Mouse (Mus musculus): Measurements from ENCODE around the gene Yipf2. TPM values are rescaled to one million over a fixed set of nuclear protein-coding genes. Genes with fewer than 3 reads are reported as not detected.
A peak's percentile ranks its signal among the peaks of the same experiment; 100 is the strongest.
"Not testable (repeated sequence)": the region's sequence is repeated elsewhere in the genome, so short reads cannot be mapped to it uniquely, and the experiment has no call there.

The Yipf2 gene
- polyA plus RNA-seq, 1 experiment from 2014 or later, result 26.9 TPM

DNA sequence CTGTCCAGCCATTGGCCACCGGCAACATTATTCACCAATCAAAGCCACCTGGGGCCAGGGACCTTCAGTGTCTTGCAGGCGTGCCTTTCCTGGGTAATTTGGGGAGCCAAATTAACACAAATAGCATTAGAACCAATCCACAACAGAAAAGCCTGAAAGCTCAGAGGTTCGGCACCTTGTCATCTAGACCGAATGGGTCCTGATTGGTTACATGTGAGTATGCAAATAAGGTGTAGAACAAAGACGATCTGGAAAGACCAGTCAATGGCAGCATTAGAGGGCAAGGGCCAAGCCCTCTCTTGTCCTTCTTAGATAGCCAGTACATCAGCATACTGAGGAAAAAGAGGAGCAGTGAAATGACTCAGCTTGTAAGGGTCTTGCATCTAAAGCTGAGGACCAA, 13.2 kb upstream of the Yipf2 start:
- no peak overlapping the region for H3K4me2 ChIP-seq (replicated peaks; ENCODE audit: low read depth, low read length)
- no peak for ATAC-seq (ENCODE audit: insufficient number of reproducible peaks, insufficient read depth, low FRiP score, low read depth)
- 84% methylated on average over 5 of the region's 5 CpGs for WGBS
- no peak overlapping the region for H3K4me3 ChIP-seq (ENCODE audit: low read depth, low read length)
- H3K27me3 ChIP-seq (ENCODE audit: control insufficient read depth, insufficient read depth, low read length), result no peaks in the 10 kb centered on the region
- H3K9ac ChIP-seq (replicated peaks; ENCODE audit: low read depth, low read length), result no peak overlapping the region
- no peaks in the 10 kb centered on the region for H3K4me1 ChIP-seq (ENCODE audit: control insufficient read depth, insufficient read depth, low read length)
- H3K9me3 ChIP-seq (ENCODE audit: control insufficient read depth, low read depth, low read length), result no peaks in the 10 kb centered on the region
- H3K27ac ChIP-seq (ENCODE audit: low read length), result no peak overlapping the region
- no peaks in the 10 kb centered on the region for H3K36me3 ChIP-seq (ENCODE audit: control insufficient read depth, insufficient read depth, low read length)

GRCm38 (mm10) chr9:21604119-21604518, 11.5 kb upstream of the Yipf2 start:
- ATAC-seq (ENCODE audit: insufficient number of reproducible peaks, insufficient read depth, low FRiP score, low read depth), result no peak
- no peak overlapping the region for H3K27ac ChIP-seq (ENCODE audit: low read length)
- no peak overlapping the region for H3K9ac ChIP-seq (replicated peaks; ENCODE audit: low read depth, low read length)
- H3K4me1 ChIP-seq (ENCODE audit: control insufficient read depth, insufficient read depth, low read length), result no peaks in the 10 kb centered on the region
- H3K36me3 ChIP-seq (ENCODE audit: control insufficient read depth, insufficient read depth, low read length), result no peaks in the 10 kb centered on the region
- H3K4me2 ChIP-seq (replicated peaks; ENCODE audit: low read depth, low read length), result no peak overlapping the region
- WGBS, result 74% methylated on average over 5 of the region's 5 CpGs
- H3K27me3 ChIP-seq (ENCODE audit: control insufficient read depth, insufficient read depth, low read length), result no peaks in the 10 kb centered on the region
- H3K9me3 ChIP-seq (ENCODE audit: control insufficient read depth, low read depth, low read length), result no peaks in the 10 kb centered on the region
- no peak overlapping the region for H3K4me3 ChIP-seq (ENCODE audit: low read depth, low read length)

DNA sequence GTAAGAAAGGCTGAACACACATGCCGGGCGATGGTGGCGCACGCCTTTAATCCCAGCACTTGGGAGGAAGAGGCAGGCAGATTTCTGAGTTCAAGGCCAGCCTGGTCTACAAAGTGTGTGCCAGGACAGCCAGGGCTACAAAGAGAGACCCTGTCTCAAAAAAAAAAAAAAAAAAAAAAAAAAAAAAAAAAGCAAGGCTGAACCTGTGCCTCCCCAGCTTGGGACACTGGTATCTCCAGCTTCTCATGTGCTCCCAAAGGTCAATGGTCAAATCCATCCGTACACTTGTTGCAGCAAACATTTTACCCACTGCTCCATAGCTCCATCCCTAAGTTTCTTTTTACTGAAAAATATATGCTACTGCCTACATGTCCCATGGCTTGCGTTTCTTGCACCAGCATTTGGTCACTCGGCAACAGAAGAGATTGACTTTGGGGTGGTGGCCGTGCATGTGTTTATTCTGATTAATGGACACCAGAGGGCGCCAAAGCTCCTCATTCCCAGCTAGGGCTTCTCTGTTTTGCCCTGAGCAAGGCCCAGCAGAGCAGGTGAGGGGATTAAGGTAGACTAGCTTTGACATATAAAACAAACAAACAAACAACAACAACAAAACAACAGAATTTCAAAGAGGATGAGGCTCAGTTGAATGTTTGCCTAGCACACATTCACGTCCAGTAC, 9.2 kb upstream of the Yipf2 start:
- Histone ChIP-seq H3K4me3 (ENCODE audit: low read depth, low read length) (no peak overlapping the region), H3K9me3 (ENCODE audit: control insufficient read depth, low read depth, low read length) (no peaks in the 10 kb centered on the region), H3K4me1 (ENCODE audit: control insufficient read depth, insufficient read depth, low read length) (no peaks in the 10 kb centered on the region), H3K27ac (ENCODE audit: low read length) (no peak overlapping the region), H3K27me3 (ENCODE audit: control insufficient read depth, insufficient read depth, low read length) (no peaks in the 10 kb centered on the region), H3K9ac (replicated peaks; ENCODE audit: low read depth, low read length) (no peak overlapping the region), H3K4me2 (replicated peaks; ENCODE audit: low read depth, low read length) (no peak overlapping the region), H3K36me3 (ENCODE audit: control insufficient read depth, insufficient read depth, low read length) (no peaks in the 10 kb centered on the region)
- 49% methylated on average over 10 of the region's 10 CpGs for WGBS
- peak; percentile 79; the same call in 1 of the 2 replicates for ATAC-seq (ENCODE audit: insufficient number of reproducible peaks, insufficient read depth, low FRiP score, low read depth)

- no peaks in the 10 kb centered on the region for H3K4me1 ChIP-seq (ENCODE audit: control insufficient read depth, insufficient read depth, low read length)
- H3K9me3 ChIP-seq (ENCODE audit: control insufficient read depth, low read depth, low read length), result no peaks in the 10 kb centered on the region
- no peaks in the 10 kb centered on the region for H3K27me3 ChIP-seq (ENCODE audit: control insufficient read depth, insufficient read depth, low read length)
- 77% methylated on average over 2 of the region's 2 CpGs for WGBS
- H3K9ac ChIP-seq (replicated peaks; ENCODE audit: low read depth, low read length), result no peak overlapping the region
- no peak for ATAC-seq (ENCODE audit: insufficient number of reproducible peaks, insufficient read depth, low FRiP score, low read depth)
- no peak overlapping the region for H3K27ac ChIP-seq (ENCODE audit: low read length)
- H3K4me3 ChIP-seq (ENCODE audit: low read depth, low read length), result no peak overlapping the region
- H3K4me2 ChIP-seq (replicated peaks; ENCODE audit: low read depth, low read length), result no peak overlapping the region
- H3K36me3 ChIP-seq (ENCODE audit: control insufficient read depth, insufficient read depth, low read length), result no peaks in the 10 kb centered on the region
Observed at GRCm38 (mm10) chr9:21601073-21601472, 8.4 kb upstream of the Yipf2 start.

DNA sequence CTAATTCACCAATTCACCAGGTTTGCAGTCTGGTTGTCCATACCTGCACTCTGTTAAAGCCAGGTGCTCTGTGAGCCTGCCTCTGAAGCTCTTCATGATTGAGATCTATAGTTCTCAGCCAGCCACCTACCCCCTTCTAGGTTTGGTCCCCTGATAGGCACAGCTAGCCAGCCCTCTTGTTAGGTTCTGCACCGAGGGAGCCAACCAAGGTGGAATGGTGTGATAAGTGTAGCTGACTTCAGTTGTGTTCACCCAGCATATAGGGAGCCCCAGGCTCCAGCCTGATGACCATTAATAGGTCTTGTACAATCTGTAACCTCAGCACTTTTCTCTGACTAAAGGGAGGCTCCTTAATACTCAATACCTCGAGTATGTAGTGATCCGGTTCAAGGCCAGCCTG, 7.6 kb upstream of the Yipf2 start:
- Histone ChIP-seq H3K9me3 (ENCODE audit: control insufficient read depth, low read depth, low read length) (no peaks in the 10 kb centered on the region), H3K4me1 (ENCODE audit: control insufficient read depth, insufficient read depth, low read length) (no peaks in the 10 kb centered on the region), H3K4me2 (replicated peaks; ENCODE audit: low read depth, low read length) (no peak overlapping the region), H3K27ac (ENCODE audit: low read length) (no peak overlapping the region), H3K4me3 (ENCODE audit: low read depth, low read length) (no peak overlapping the region), H3K27me3 (ENCODE audit: control insufficient read depth, insufficient read depth, low read length) (no peaks in the 10 kb centered on the region), H3K9ac (replicated peaks; ENCODE audit: low read depth, low read length) (no peak overlapping the region), H3K36me3 (ENCODE audit: control insufficient read depth, insufficient read depth, low read length) (peaks cover under 1% of the 10 kb centered on the region; the same call in 1 of the 2 replicates)
- 74% methylated on average over 3 of the region's 3 CpGs for WGBS
- ATAC-seq (ENCODE audit: insufficient number of reproducible peaks, insufficient read depth, low FRiP score, low read depth), result no peak

DNA sequence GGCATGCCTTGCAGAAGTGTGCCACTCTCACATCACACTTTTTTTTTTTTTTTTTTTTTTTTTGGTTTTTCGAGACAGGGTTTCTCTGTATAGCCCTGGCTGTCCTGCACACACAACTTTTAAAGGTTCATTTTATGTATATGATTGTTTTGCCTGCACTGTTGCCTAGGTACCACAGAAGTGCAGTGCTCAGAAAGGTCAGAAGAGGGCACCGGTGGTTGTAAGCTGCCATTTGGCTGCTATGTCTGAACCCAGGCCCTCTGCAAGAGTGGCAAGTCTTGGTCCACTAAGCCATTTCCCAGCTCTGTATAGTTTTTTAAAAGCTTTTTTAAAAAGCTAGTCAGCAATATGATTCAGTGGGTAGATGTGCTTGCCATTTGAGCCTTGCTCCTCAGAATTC, 5.6 kb upstream of the Yipf2 start:
- Histone ChIP-seq H3K9me3 (ENCODE audit: control insufficient read depth, low read depth, low read length) (no peaks in the 10 kb centered on the region), H3K36me3 (ENCODE audit: control insufficient read depth, insufficient read depth, low read length) (peaks cover 7% of the 10 kb centered on the region; the same call in 1 of the 2 replicates), H3K9ac (replicated peaks; ENCODE audit: low read depth, low read length) (no peak overlapping the region), H3K4me3 (ENCODE audit: low read depth, low read length) (no peak overlapping the region), H3K27ac (ENCODE audit: low read length) (no peak overlapping the region), H3K4me2 (replicated peaks; ENCODE audit: low read depth, low read length) (no peak overlapping the region), H3K4me1 (ENCODE audit: control insufficient read depth, insufficient read depth, low read length) (peaks cover 12% of the 10 kb centered on the region), H3K27me3 (ENCODE audit: control insufficient read depth, insufficient read depth, low read length) (no peaks in the 10 kb centered on the region)
- 28% methylated on average over 2 of the region's 2 CpGs for WGBS
- no peak for ATAC-seq (ENCODE audit: insufficient number of reproducible peaks, insufficient read depth, low FRiP score, low read depth)

DNA sequence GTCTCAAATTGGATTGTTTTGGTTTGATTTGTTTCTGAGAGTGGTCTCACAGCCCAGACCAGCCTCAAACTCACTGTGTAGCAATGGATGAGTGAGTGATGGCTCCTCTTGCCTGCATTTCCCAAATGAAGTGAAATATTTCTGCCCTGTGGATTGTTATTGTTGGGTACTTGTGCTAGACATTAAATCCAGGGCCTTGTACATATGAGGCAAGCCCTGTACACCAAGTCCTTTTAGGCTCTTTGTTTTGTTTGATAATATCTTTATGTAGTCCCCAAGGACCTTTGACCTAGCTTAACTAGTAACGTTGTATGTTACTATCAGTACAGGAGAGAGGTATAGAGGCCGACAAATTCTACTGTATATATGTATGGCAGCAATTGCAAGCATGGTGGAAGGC, 2.2 kb upstream of the Yipf2 start:
- WGBS, result 83% methylated on average over 2 of the region's 2 CpGs
- H3K4me2 ChIP-seq (replicated peaks; ENCODE audit: low read depth, low read length), result no peak overlapping the region
- H3K9ac ChIP-seq (replicated peaks; ENCODE audit: low read depth, low read length), result no peak overlapping the region

GRCm38 (mm10) chr9:21594350-21594749, 1.7 kb upstream of the Yipf2 start:
- WGBS, result 87% methylated on average over 8 of the region's 8 CpGs
- H3K9ac ChIP-seq (replicated peaks; ENCODE audit: low read depth, low read length); H3K9me3 ChIP-seq (ENCODE audit: control insufficient read depth, low read depth, low read length); H3K4me2 ChIP-seq (replicated peaks; ENCODE audit: low read depth, low read length); H3K4me3 ChIP-seq (ENCODE audit: low read depth, low read length); H3K27me3 ChIP-seq (ENCODE audit: control insufficient read depth, insufficient read depth, low read length); H3K27ac ChIP-seq (ENCODE audit: low read length); ATAC-seq (ENCODE audit: insufficient number of reproducible peaks, insufficient read depth, low FRiP score, low read depth): not testable (repeated sequence)
- Histone ChIP-seq H3K4me1 (ENCODE audit: control insufficient read depth, insufficient read depth, low read length) (peaks cover 19% of the 10 kb centered on the region), H3K36me3 (ENCODE audit: control insufficient read depth, insufficient read depth, low read length) (peaks cover 16% of the 10 kb centered on the region)

More for the DNA sequence above, 2.2 kb upstream of the Yipf2 start:
- H3K27me3 ChIP-seq (ENCODE audit: control insufficient read depth, insufficient read depth, low read length), result no peaks in the 10 kb centered on the region
- H3K27ac ChIP-seq (ENCODE audit: low read length), result no peak overlapping the region
- peaks cover 19% of the 10 kb centered on the region for H3K4me1 ChIP-seq (ENCODE audit: control insufficient read depth, insufficient read depth, low read length)
- peaks cover 11% of the 10 kb centered on the region for H3K36me3 ChIP-seq (ENCODE audit: control insufficient read depth, insufficient read depth, low read length)
- no peak for ATAC-seq (ENCODE audit: insufficient number of reproducible peaks, insufficient read depth, low FRiP score, low read depth)
- no peak overlapping the region for H3K4me3 ChIP-seq (ENCODE audit: low read depth, low read length)
- H3K9me3 ChIP-seq (ENCODE audit: control insufficient read depth, low read depth, low read length), result no peaks in the 10 kb centered on the region
